Mouse (Mus musculus) macrophage (primary cell): ENCODE measurements around the gene Inpp4b. TPM values are rescaled to one million over a fixed set of nuclear protein-coding genes. Genes with fewer than 3 reads are reported as not detected.
"Not testable (repeated sequence)": the region's sequence is repeated elsewhere in the genome, so short reads cannot be mapped to it uniquely, and the experiment has no call there.

Source experiments
- H3K27ac ChIP-seq: fragments of 350-480 bp; formaldehyde crosslinking; 2 replicates; pipeline ENCODE4 v1.9.0; 2021
- H3K36me3 ChIP-seq: fragments of 350-480 bp; formaldehyde crosslinking; 2 replicates; pipeline ENCODE4 v1.9.0; 2021; ENCODE audit errors: inconsistent target
- H3K4me3 ChIP-seq: fragments of 350-480 bp; formaldehyde crosslinking; 2 replicates; pipeline ENCODE4 v1.9.0; 2021; ENCODE audit errors: inconsistent target
- H3K79me2 ChIP-seq: fragments of 350-480 bp; formaldehyde crosslinking; 2 replicates; pipeline ENCODE4 v1.9.0; 2021; ENCODE audit errors: inconsistent target
- WGBS: methylation state at CpG from one replicate; pipeline ENCODE4 v1.1.7; 2026; ENCODE audit warnings: inconsistent platforms; ENCODE audit not compliant: missing documents; 5-methylcytosine and 5-hydroxymethylcytosine counted together
- polyA plus RNA-seq: library from polyadenylated mRNA; stranded (reverse); fragments of 250-400 nt; gene quantifications from 3 replicates; pipeline ENCODE4 v1.2.4, GENCODE M21; 2018; ENCODE audit warnings: inconsistent platforms

Inpp4b gene
- polyA plus RNA-seq, 1 experiment from 2014 or later: 0.29 TPM

- Histone ChIP-seq H3K27ac (no peak overlapping the region), H3K79me2 (no peaks in the 10 kb centered on the region), H3K36me3 (no peaks in the 10 kb centered on the region), H3K4me3 (no peak overlapping the region)
- WGBS: 90% methylated on average over 4 of the region's 4 CpGs
Measured at GRCm38 (mm10) chr8:81776516-81777237, 434.3 kb downstream of the Inpp4b start.

DNA sequence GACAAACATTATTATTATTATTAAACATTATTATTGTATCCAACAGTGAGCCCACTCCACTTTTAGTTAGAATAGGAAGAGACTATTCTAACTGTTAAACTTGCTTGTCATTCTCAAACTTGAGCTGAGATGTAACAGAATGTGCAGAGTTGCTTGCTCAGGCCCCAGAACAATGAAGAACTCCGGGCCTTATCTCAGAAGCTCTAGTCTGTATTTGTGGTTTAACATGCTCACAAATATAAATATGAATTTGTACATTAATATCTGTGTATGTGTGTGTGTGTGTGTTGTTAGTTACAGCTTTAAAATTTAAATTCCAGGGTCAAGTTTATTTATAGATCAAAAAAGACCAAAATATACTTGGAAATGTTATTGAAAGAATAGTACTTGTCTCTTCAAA is 435.3 kb downstream of the Inpp4b start:
- Histone ChIP-seq H3K27ac (no peak overlapping the region), H3K4me3 (no peak overlapping the region)
- WGBS: 71% methylated on average over 1 of the region's 1 CpGs

GRCm38 (mm10) chr8:81779440-81779839 is 437.1 kb downstream of the Inpp4b start:
- Histone ChIP-seq H3K79me2 (no peaks in the 10 kb centered on the region), H3K27ac (no peak overlapping the region), H3K36me3 (no peaks in the 10 kb centered on the region), H3K4me3 (no peak overlapping the region)
- WGBS: 92% methylated on average over 5 of the region's 5 CpGs

More for the DNA sequence above, 435.3 kb downstream of the Inpp4b start:
- Histone ChIP-seq H3K79me2 (no peaks in the 10 kb centered on the region), H3K36me3 (no peaks in the 10 kb centered on the region)

DNA sequence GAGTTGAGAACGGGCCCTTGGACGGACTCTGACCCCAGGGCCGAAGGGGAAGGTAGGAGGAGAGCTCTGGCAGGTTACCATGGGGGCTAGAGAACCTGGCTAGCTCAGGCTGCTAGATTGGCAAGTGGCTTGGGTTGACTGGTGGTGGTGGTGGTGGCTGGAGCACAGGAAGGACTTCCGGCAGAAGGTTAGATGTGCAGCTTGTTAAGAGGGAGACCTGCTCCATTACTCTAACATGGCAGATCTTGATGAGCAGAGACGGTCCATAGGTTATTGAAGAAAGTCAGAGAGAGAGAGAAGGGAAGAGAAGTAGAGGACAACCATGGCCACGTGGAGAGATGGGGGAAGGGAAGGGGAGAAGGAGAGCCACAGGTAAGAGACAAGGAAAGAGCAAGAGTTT is 437.8 kb downstream of the Inpp4b start:
- Histone ChIP-seq H3K27ac (no peak overlapping the region), H3K4me3 (no peak overlapping the region), H3K36me3 (no peaks in the 10 kb centered on the region), H3K79me2 (no peaks in the 10 kb centered on the region)
- 96% methylated on average over 6 of the region's 6 CpGs for WGBS

- no peaks in the 10 kb centered on the region for H3K79me2 ChIP-seq
- WGBS: 73% methylated on average over 2 of the region's 2 CpGs
- no peak overlapping the region for H3K27ac ChIP-seq
- no peak overlapping the region for H3K4me3 ChIP-seq
- no peaks in the 10 kb centered on the region for H3K36me3 ChIP-seq
Measured at GRCm38 (mm10) chr8:81780921-81781675, 438.7 kb downstream of the Inpp4b start.

DNA sequence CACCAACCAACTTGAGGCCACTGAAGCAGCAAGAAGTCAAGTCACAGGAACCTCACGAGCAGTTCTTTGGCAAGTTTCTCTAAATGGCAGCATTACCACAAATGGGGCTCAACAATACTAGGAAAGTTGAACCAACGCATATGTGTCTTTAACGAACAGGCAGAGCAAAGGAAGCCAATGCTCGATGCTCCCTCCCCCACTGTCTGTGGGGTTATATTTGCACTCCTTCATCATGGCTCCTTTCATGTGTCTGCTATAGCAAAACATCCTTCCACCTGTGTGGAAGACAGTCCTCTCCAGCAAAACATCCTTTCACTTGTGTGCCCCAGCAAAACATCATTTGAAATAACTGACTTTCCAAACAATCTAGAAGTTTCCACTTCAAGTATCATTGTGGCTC is 440.4 kb downstream of the Inpp4b start:
- no peak overlapping the region for H3K27ac ChIP-seq
- no peaks in the 10 kb centered on the region for H3K79me2 ChIP-seq
- WGBS: 97% methylated on average over 4 of the region's 4 CpGs
- H3K4me3 ChIP-seq: no peak overlapping the region
- no peaks in the 10 kb centered on the region for H3K36me3 ChIP-seq

DNA sequence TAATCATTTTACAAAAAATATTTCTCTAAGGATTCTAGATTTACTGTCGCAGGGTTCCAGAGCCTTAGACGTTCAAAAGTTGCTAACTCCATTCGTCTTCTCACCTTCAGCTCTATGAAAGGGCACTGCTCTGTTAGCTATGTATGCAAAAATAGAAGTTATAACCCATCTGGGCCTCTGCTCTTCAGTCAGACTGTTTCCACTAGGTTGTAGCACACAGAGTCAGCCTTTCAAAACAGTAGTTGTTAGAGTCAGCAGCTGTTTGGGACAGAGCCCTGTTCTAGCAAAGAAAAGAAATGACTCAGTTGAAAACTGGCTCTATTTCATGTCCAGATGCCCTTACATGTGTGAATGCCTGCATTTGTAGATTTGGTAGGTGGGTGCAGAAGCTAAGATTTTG is 442.4 kb downstream of the Inpp4b start:
- H3K79me2 ChIP-seq: no peaks in the 10 kb centered on the region
- H3K4me3 ChIP-seq: no peak overlapping the region
- no peak overlapping the region for H3K27ac ChIP-seq
- WGBS: 93% methylated on average over 3 of the region's 3 CpGs
- no peaks in the 10 kb centered on the region for H3K36me3 ChIP-seq

DNA sequence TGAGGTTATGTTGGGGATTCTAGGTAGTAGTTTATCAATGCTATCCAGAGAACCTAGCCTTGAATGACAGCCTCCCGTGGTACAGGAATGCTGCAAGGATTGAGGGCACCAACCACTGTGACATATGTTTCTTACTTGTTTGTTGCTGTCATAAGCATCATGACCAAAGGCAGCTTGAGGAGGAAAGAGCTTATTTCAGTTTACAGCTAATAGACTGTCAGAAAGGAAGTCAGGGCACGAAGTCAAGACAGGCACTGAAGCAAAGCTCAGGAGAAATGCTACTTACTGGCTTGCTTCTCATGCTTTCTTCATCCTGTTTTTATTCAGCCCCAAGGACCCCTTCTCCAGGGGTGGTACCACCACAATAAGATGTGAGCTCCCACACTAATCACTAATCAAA is 446.1 kb downstream of the Inpp4b start:
- no peaks in the 10 kb centered on the region for H3K36me3 ChIP-seq
- no peak overlapping the region for H3K4me3 ChIP-seq
- WGBS: 51% methylated on average over 2 of the region's 2 CpGs

GRCm38 (mm10) chr8:81792649-81793048 is 450.3 kb downstream of the Inpp4b start:
- no peaks in the 10 kb centered on the region for H3K79me2 ChIP-seq
- WGBS: 67% methylated on average over 5 of the region's 5 CpGs
- H3K27ac ChIP-seq: no peak overlapping the region

More for the DNA sequence above, 446.1 kb downstream of the Inpp4b start:
- H3K79me2 ChIP-seq: no peaks in the 10 kb centered on the region
- no peak overlapping the region for H3K27ac ChIP-seq

DNA sequence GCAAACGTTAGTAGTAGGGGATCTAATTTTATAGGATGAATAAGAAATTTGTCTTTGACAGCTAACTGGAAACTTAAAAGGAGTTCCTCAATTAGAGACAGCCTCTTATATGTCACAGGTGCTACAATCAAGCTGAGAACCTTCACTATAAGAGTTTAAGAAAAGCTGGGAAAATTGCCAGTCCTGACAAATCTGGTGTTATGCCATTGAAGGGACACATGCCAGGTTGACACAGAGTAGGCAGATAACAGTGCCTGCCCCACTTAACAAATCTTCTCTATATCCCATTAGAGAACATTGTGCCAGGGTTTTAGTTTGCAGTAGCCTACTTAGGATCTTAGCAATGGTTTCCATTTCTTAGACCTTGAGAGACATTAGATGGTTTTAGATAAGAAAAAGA is 456.1 kb downstream of the Inpp4b start:
- 38% methylated on average over 1 of the region's 1 CpGs for WGBS
- H3K4me3 ChIP-seq: no peak overlapping the region
- no peaks in the 10 kb centered on the region for H3K79me2 ChIP-seq

More at GRCm38 (mm10) chr8:81792649-81793048, 450.3 kb downstream of the Inpp4b start:
- H3K36me3 ChIP-seq: no peaks in the 10 kb centered on the region
- H3K4me3 ChIP-seq: no peak overlapping the region

DNA sequence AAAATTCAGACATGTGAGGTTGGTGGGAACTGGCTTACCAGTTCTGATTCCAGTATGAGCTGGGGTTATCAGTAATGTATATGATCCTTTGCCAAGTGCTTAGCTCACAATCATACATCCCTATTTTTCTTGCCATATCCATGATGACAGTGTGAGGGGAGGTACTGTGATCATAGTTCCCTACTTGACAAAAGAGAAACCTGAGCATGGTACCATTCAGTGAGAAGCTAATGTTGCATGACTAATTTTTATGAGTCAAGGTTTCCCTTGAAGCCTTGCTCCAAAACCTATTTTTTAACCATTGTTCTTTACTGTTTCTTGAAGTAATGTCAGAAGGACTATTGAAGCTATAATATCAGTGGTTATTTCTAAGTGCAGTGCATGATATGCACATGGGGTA is 458.4 kb downstream of the Inpp4b start:
- Histone ChIP-seq H3K4me3 (no peak overlapping the region), H3K36me3 (no peaks in the 10 kb centered on the region), H3K27ac (no peak overlapping the region), H3K79me2 (no peaks in the 10 kb centered on the region)

More for the DNA sequence above, 456.1 kb downstream of the Inpp4b start:
- H3K27ac ChIP-seq: no peak overlapping the region
- no peaks in the 10 kb centered on the region for H3K36me3 ChIP-seq

DNA sequence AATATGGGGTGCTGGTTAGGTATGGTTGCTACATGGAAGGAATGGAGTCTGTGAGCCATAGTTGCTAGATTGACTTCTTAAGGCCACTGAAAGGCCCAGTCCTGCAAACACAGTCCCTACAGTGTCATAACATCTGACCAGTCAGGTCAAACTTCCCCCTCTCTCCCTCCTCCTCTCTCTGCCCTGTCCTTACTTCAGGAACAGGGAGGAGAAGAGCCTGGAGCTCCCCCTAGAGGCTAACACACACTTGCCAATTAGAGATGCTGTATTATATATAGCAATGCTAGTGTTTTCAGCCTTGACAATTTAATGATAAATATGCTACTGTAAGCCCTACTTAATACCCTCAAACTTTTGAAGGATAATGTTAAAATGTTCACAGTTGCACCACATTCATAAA is 464.4 kb downstream of the Inpp4b start:
- H3K4me3 ChIP-seq: no peak overlapping the region

GRCm38 (mm10) chr8:81807578-81807977 is 465.2 kb downstream of the Inpp4b start:
- no peaks in the 10 kb centered on the region for H3K79me2 ChIP-seq
- H3K4me3 ChIP-seq: no peak overlapping the region
- 40% methylated on average over 6 of the region's 6 CpGs for WGBS
- no peak overlapping the region for H3K27ac ChIP-seq
- no peaks in the 10 kb centered on the region for H3K36me3 ChIP-seq

More for the DNA sequence above, 464.4 kb downstream of the Inpp4b start:
- no peaks in the 10 kb centered on the region for H3K36me3 ChIP-seq
- H3K27ac ChIP-seq: no peak overlapping the region
- H3K79me2 ChIP-seq: no peaks in the 10 kb centered on the region

DNA sequence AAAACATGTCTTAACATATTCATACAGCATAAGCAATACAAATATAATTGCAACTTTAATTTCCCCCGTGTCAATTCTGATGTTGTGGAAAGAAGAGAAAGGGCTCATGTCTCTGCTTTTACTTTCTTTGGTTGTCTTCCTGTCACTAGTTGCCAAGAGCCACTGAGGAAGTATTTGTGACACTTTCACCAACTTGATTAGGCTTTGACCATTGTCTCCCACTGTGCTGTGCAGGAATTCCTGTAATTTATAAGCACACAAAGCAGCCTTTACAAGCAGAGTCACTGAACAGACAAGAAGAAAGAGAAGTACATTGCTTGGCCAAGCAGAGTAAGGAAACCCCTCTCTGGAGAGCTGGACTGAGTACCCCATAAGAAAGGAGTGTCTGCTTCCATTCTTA is 466.1 kb downstream of the Inpp4b start:
- 18% methylated on average over 1 of the region's 1 CpGs for WGBS

GRCm38 (mm10) chr8:81809414-81809813 is 467.1 kb downstream of the Inpp4b start:
- H3K4me3 ChIP-seq: not testable (repeated sequence)

More for the DNA sequence above, 466.1 kb downstream of the Inpp4b start:
- H3K36me3 ChIP-seq: no peaks in the 10 kb centered on the region
- H3K27ac ChIP-seq: no peak overlapping the region
- H3K4me3 ChIP-seq: no peak overlapping the region
- H3K79me2 ChIP-seq: no peaks in the 10 kb centered on the region

More at GRCm38 (mm10) chr8:81809414-81809813, 467.1 kb downstream of the Inpp4b start:
- H3K36me3 ChIP-seq, H3K79me2 ChIP-seq, H3K27ac ChIP-seq: not testable (repeated sequence)
